Mouse (Mus musculus) left cerebral cortex, adult 18-20 months (tissue): ENCODE measurements around the gene Trip10. TPM values are rescaled to one million over a fixed set of nuclear protein-coding genes. Genes with fewer than 3 reads are reported as not detected.
"Not testable (repeated sequence)": the region's sequence is repeated elsewhere in the genome, so short reads cannot be mapped to it uniquely, and the experiment has no call there.

Experiments
- DNase-seq, 2 experiments: peaks; one replicate each; pipeline ENCODE4 v3.0.0; 2021 to 2022; ENCODE audit warnings: low spot score in 2 of 2, mixed read lengths in 1 of 2
- total RNA-seq, 2 experiments: library from RNA; stranded (reverse); gene quantifications; 2 replicates each; pipeline ENCODE4 v1.2.3; 2021

Gene Trip10
- total RNA-seq, 2 experiments from 2014 or later, result 9.5 to 10.2 TPM

DNA sequence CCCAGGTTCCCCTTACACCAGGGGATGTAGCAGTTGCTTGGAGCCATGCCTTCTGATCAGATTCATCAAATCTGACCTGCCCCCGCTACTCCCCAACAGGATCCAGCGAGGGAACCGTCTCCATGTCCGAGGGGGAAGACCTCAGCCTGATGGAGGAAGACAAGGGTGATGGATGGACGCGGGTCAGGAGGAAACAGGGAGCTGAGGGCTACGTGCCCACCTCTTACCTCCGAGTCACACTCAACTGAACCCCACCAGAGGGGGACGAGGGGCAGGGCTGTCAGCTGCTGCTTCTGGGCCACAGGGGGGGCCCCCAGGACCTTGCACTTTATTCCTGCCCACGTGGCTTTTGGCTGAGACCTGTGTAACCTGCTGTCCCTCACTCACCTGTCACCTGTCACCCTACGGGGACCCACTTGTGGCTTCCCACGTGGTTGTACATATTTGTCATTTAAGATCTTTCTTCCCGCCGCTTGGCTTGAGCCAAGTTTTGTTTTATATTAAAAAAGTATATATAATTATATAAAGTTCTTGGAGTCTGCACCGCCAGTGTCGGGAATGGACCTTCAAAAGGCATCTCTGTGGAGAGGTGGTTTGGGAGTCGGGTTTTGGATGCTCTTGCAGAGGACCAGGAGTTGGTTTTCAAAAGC is 13.8 kb downstream of the Trip10 start:
- no peak for DNase-seq

DNA sequence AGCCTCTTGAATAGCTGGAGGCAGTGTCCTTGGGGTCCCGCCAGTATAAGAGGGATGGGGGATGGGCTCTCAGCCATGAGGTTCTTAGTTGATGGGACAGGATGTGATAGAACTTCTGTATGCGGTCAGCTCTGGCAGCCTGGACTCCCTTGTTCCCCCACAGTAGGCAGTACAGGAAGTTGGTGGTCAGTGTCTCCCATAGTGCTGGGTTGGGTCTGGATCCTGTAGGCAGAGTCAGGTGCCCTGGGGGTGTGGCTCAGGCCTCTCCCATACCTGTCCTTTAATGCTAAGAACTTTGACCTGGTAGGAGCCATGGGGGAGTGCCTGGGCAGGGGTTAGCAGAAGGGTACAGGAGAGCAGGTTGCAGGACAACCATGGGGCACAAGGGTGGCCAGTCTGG is 14.9 kb downstream of the Trip10 start:
- no peak for DNase-seq

DNA sequence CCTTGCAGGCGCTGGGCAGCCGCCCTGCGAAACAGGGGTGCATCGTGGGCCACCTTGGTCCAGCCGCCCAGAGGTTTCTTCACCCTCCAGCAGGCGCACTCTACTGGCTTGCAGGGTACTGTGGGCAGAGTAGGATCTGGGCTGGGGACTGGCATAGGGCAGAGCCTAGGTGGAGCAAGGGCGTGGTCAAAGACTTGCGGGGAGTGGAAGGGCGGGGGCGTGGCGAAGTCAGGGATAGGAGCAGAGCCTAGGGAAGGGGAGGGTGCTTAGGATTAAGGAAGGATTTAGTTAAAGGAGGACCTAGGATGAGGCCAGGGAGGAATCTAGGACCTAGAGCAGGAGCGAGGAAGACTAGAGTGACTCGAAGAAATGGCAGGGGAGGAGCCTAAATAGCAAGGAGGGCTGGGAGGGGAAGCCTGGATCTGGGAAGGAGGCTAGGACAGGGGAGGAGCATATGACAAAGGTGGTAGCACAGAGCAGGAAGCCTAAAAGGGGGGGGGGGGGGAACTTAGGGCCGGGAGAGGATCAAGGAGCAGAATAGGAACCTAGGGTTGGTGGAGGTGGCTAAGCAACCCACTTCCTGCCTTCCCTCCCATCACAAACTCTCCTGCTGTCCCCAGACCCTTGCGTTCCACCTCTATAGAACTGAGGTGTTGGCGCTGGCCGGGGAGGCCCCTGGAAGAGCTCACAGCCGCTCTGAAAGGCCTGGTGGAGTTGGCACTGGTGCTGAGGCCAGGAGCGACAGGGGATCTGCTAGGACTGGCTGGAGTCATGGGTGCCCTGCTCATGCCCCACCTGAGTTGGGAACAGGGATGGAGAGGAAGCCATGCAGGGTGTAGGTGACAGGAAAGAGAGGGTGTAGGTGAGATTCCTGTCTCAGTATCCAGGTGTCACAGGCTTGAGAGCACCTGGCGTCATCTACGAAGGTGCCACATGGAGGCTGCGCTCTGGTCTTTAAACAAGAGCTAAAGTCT is 16.0 kb downstream of the Trip10 start:
- peak; percentile 32 to 45 for DNase-seq

DNA sequence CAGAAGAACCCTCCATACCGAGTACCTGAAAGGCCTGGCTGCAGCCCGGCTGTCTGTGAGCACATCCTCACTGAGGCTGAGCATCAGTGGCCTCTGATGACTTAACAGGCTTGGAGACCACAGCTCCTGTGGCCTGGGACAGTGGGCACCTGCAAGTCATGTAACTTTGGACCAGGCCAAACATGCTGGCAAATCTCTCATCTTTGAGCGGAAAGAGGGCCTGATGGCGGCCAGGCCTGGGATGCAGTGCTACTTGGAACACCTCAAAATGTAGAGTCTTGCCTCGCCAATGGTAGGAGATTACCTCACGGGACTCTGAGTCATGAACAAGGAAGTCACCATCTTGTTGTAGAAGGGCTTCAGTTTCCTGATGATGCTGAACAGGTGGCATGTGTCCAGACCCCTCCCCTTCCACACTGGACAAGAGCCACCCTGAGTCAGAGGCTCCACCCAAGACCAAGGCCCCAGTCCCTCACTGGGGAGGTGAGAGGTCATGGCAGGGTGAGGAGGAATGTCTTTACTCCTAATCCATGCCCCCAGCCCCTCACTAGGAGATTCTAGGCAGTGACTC is 18.4 kb downstream of the Trip10 start:
- DNase-seq, result no peak

DNA sequence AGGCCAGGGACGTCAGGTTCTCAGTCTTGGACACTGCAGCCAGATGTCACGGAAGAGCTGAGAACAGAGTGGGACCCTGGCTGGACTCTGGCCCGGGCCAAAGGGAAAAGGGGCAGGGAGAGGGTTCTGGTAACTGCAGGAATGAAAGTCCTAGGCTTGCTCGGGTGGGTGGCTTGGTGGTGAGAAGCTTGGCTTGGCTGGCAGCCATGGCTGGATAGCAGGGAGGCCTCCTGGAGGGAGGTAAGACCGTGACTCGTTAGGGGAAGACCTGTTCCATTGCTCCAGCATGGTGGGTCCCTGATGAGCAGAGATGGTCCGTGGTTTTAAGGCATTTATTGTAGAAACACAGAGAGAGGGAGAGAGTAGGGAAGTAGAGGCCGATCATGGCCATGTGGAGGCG is 22.0 kb downstream of the Trip10 start:
- DNase-seq, result no peak

DNA sequence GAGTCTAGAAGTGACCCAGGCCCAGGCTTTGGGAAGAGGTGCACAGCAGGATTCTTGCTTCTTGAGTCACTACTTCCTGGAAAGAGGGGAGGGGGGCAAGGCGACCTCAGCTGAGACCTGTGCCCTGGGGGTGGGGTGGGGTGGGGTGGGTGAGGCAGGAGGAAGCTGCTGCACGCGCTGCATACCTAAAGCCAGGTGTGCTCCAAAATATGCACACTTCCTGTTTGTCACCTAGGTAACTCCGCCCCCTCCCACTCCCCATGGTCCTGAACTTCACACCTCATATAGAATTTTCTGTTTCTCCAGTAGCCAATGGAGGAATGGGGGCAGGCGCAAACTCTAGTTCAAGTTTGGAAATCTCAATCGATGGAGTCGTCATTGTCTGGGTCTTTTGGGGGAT is 24.6 kb downstream of the Trip10 start:
- no peak for DNase-seq

DNA sequence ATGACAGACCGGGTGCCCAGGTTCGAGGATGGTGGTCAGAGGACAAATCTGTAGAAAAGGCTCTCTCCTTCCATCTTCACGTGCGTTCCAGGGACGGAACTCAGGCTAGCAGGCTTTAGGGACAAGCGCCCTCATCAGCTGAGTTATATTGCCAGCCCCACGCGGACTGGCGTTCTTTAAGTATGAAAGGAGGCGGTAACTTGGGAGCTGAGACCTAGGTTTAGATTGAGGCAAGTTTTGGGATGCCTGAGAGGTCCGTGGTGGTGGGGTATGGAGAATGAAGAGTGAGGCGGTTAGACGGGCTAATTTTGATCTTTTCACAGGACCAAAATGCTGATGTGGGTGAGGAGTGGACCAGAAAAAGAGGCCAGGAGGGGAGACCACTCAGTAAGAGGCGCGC is 25.4 kb downstream of the Trip10 start:
- DNase-seq, result no peak

DNA sequence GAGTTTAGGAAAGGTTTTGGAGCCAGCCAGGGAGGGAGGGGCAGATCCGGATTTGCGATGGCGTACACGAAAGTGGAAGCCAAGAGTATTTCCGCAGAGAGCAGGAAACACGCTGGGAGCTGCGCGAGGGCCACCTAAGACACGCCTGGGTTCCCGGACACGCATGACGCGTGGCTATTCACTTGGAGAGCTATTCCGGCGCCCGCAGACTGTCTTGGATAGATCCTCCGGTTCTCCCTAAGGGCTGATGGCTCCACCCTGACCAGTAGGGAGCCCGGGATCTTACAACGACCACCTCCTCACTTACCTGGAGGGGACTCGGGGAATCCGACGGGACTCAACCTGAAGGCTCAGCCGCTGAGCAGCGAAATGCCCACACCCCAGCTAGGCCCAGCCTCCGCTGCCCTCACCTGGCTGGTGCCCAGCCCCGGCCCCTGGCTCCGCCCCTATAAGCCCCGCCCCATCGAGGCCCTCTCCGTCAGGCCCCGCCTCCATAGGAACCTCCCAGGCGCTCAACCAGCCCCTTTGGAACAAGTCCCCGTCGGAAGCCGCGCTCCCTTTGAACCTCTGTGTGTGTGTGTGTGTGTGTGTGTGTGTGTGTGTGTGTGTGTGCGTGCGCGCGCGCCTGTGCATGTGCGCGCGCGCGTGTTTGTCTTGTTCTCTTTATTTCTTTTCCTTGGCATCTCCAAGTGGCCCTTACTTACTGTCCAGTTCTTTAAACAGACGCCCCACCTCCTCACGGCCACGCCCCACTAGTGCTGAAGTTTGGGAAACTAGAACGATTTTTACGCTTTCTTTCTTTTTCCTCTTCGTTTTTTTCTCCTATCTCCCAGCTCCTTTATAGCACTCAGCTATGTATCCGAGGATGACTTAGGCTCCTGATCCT is 26.1 kb downstream of the Trip10 start:
- DNase-seq, result peak; percentile 64 to 68

DNA sequence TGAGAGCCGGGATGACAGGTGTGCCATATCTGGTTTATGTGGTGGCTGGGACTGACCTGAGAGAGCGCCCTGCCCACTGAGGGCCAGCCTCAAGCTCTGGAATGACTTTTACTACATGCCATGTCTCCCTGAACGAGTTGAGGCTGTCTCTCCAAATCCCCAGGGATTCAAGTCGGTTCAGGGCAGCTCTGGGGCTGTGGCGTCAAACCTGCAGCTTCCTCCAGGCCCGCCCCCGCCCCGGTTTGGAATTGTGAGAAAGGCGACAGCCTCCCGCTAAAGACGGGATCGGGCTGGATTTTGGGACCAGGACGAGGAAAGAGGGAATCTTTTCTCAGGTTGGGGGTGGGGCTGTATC is 26.7 kb downstream of the Trip10 start:
- DNase-seq, result peak in 1 of 2 experiments; percentile 8

DNA sequence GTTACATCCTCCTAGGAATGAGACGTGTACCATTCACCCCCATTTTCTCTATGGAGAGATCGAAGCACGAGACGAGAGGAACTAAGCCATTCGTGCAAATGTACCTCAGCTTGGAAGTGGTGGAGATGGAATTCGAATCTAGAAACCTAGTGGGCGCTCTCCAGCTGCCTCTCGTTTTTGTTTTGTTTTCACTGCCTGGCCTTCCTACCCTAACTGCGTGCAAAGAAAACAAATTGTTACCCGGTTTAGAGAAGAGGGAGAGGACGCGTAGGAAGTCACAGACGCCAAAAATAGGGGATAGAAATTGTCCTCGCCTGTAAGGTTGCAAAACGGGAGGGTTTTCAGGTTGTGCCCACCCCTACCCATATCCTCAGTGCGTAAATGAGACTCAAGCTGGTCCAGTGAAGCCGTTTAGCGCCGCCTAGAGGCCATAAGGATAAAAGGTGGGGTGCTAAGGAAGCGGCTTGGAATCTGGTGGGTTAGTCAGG is 27.4 kb downstream of the Trip10 start:
- peak; percentile 73 to 74 for DNase-seq

DNA sequence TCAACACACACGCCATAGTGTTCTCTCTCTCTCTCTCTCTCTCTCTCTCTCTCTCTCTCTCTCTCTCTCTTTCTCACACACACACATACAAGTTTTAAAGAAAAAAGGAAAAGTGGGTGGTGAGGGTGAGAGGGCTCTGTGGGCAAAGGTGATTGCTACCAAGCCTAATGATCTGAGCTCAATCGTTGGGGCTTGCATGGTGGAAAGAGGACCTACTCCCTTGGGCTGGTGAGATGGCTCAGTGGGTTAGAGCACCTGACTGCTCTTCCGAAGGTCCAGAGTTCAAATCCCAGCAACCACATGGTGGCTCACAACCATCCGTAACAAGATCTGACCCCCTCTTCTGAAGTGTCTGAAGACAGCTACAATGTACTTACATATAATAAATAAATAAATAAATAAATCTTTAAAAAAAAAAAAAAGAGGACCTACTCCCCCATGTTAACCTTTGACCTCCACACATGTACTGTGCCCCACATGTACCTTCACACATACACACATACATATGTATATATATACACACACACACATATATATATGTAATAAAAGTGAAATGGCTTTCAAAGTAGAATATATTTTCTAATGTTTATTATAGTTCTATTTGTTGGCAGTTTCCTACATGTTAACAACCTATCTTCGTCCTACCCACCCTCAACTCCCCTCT is 28.5 kb downstream of the Trip10 start:
- not testable (repeated sequence) for DNase-seq

DNA sequence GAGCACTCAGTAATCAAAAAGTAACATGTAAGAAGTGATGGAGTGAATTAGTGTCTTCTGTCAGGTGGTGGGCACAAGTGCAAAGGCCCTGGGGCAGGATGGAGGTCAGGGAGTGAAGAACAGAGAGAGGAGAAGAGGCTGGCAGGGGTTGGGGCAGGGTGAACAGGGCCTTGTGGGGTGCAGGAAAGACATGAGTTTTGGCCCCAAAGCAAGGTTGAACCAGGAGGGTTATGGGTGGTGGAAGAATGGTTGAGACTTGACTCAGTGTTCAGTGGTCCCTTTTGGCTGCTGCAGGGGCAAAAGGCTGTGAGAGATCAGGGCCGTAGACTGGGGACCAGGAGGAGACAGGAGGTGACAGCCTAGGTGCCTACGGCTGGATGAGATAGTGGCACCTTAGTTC is 29.3 kb downstream of the Trip10 start:
- DNase-seq, result no peak

DNA sequence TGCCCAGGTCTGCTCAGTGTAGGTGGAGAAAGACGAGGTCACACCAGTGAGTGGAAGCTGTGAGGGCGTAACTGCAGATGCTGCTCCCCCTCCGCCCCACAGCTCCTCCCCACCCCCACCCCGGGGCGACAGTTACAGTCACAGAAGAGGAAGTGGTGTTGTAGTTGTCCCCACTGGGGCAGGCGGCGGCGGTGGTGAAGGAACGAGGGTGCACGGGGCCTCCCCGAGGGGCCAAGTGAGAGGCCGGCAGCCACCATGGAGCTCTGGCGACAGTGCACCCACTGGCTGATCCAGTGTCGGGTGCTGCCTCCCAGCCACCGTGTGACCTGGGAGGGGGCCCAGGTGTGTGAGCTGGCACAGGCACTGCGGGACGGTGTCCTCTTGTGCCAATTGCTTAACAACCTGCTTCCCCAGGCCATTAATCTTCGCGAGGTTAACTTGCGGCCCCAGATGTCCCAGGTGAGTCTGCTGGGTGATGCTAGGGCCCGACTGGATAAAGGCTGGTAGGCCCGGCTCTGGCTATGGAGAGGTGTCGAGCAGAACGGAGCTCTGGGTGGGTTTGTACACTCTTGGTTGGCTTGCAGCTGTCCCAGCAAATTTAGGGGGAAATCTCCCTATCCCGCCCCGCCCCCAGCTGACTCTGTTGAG is 29.8 kb downstream of the Trip10 start, which contains the start of gene Vav1:
Gene Vav1 (plus strand): TSS at position 158 of the 648 bp plus-strand sequence.
- no peak for DNase-seq

DNA sequence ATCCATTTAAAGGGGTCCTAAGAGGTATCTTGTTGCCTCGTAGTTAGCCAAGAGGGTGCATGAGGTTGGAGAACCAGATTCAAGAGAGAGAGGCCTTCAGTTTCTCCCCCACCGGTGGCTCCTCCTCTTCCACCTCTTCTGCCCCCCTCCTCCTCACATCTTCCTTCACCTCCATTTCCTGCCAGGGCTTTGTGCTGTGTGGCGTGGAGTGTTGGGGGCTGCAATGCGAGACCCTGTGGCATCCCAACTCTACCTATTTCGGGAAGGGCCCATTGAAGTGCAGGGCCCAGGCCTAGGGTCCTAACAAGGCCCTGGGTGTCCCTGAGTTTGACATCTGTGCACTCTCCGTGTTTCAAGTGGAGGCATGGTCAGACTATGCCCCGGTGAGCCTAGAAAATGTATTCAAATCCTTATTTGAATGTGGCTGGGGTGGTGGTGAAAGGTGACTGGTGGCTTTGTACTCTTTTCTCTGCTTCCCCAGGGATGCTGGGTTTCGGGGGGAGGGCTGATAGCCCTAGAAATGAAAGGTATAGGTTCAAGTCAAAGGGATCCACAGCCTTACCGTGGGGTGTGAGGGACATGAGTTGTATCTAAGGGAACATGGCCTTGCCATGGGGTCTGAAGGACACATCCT is 30.5 kb downstream of the Trip10 start:
- no peak for DNase-seq

DNA sequence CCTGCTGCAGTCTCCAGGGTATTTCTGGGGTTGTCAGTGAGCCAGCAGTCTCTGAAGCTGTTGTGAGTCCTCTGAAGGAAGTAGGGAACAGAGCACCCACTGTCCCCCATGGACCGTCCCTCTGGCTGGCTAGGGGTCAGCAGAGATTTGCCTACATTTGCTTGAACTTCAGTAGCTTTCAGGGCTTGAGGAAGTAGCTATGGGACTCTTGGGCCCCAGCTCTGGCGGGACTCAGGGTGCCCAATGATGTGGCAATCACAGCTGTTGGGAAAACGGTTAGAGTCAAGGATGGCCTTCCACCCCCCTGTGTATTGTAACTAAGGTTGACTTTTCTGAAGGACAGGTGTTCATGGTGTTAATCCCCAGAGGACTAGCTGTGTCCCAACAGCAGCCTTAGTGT is 31.2 kb downstream of the Trip10 start:
- no peak for DNase-seq

DNA sequence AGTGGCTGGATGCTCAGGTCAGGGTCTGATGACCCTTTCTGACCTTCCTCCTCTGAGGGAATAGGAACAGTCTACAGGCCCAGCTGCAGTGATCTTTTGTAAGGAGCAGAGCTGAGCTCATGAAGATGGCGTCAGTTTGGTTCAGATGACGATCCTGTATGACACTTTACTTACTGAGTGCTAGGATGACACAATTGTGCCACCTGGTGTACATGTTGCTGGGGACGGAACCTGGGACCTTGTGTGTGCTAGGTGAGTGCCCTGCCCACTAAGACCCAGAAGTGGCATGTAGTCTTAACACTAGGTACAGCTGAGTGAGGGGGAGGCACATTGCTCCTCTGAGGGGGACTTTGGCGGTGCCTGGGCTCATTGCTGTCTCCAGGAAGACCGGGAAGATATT is 34.7 kb downstream of the Trip10 start:
- no peak for DNase-seq

DNA sequence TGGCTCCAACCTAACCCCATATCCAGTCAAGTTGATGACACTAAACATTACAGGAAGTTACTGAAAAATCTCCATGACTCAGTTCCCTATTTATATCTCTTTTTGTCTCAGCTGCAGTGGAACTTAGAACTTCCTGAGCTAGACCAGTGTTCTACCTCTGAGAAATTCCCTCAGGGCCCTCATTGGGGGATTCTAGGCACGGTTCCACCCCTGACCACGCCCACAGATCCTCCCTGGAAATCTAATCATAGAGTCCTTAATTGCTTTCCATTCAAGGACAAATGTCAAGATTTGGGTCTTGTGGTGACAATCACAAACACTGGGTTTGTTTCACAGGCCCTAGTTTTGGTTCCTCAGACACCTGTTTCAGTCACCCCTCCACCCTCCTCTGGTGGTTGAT is 35.8 kb downstream of the Trip10 start:
- no peak for DNase-seq

DNA sequence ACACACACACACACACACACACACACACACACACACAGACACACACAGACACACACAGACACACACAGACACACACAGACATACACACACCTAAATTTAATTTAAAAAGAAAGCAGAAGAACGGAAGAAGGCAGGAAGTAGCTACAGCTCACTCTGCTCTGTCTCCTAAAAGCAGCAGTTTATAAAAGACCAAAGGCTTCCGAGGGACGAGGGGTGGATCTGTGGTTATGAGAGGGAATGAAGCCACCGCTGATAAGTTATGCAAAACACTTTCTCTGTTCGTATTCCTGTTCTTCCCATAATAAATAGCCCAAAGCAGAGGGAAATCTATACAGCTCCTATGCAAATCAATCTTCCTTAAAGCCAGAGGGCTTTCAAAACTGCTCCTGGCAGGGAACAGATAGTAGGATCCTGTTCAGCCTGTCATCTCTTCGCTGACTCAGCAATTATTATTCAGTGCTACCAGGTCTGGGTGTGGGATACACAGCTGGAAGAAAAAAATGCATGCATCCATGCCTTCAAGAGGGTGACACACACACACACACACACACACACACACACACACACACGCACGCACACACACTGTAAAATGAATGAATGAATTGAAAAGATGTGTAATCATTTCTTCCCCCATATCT is 37.6 kb downstream of the Trip10 start:
- no peak for DNase-seq

DNA sequence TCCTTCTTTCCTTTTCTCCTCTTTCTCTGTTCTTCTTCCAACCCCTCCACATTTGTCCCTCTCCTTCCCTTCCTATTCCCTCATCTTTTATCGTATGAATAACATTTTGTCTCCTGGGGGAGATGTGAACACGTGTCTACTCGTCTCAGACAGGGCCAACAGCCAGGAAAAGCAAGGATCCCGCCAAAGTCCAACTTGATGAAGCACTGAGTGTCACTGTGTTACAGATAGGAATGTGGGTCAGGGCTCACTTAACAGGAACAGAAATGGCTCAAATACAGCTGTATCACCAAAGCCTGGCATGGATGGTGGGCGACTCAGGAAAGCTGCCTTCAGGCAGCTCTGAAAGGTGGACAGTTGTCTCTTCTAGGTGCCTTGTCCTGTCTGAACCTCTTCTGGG is 40.0 kb downstream of the Trip10 start:
- DNase-seq, result no peak
